Mouse (Mus musculus) spleen, adult 2 months (tissue): ENCODE data around the gene Cdc42ep5. TPM values are rescaled to one million over a fixed set of nuclear protein-coding genes. Genes with fewer than 3 reads are reported as not detected.
A peak's percentile ranks its signal among the peaks of the same experiment; 100 is the strongest.
"Not testable (repeated sequence)": the region's sequence is repeated elsewhere in the genome, so short reads cannot be mapped to it uniquely, and the experiment has no call there.

Source experiments
- DNase-seq, 2 experiments: peaks; one replicate each; pipeline versions ENCODE4 v3.0.0 to v3.0.0-alpha.2; 2012 to 2021; ENCODE audit warnings: low spot score in 2 of 2, low read depth in 1 of 2
- H3K27ac ChIP-seq: fragments of 200-500 bp; 2 replicates; pipeline ENCODE4 v1.5.1; 2012; ENCODE audit warnings: low read length, inconsistent platforms; ENCODE audit not compliant: insufficient read depth
- H3K27me3 ChIP-seq: fragments of 200-500 bp; 2 replicates; pipeline ENCODE4 v1.6.1; 2012; ENCODE audit warnings: mild to moderate bottlenecking, moderate library complexity, low read length, inconsistent platforms; ENCODE audit not compliant: control insufficient read depth, insufficient read depth
- H3K36me3 ChIP-seq: fragments of 200-500 bp; 2 replicates; pipeline ENCODE4 v1.6.1; 2012; ENCODE audit warnings: mild to moderate bottlenecking, low read length, inconsistent platforms; ENCODE audit not compliant: control insufficient read depth, insufficient read depth
- H3K4me1 ChIP-seq: fragments of 200-500 bp; 2 replicates; pipeline ENCODE4 v1.6.1; 2011; ENCODE audit warnings: inconsistent platforms; ENCODE audit not compliant: control insufficient read depth, insufficient read depth, insufficient read length
- H3K4me3 ChIP-seq: fragments of 200-500 bp; 2 replicates; pipeline ENCODE4 v1.5.1; 2011; ENCODE audit warnings: mild to moderate bottlenecking, inconsistent platforms; ENCODE audit not compliant: insufficient read depth, insufficient read length; ENCODE audit errors: extremely low read depth
- CTCF ChIP-seq: fragments of 200-500 bp; IDR thresholded peaks from 2 replicates; pipeline ENCODE4 v1.5.1; 2011; ENCODE audit warnings: mild to moderate bottlenecking, inconsistent platforms; ENCODE audit not compliant: insufficient read depth, insufficient read length, insufficient replicate concordance; ENCODE audit errors: extremely low read depth
- POLR2A ChIP-seq: fragments of 200-500 bp; IDR thresholded peaks from 2 replicates; pipeline ENCODE4 v1.6.1; 2011; ENCODE audit warnings: low read depth, low read length, inconsistent platforms
- WGBS: fragments of 180-500 bp; shearing (Covaris S2); methylation state at CpG from one replicate; pipeline ENCODE4 v1.1.7; 2018; 5-methylcytosine and 5-hydroxymethylcytosine counted together
- polyA plus RNA-seq: library from polyadenylated mRNA; depleted of rRNA; stranded (reverse); fragments of >200 nt; gene quantifications from 2 replicates; pipeline ENCODE4 v1.2.3, GENCODE M21; 2012

The Cdc42ep5 gene
- polyA plus RNA-seq, 1 experiment, result 13.2 TPM

- Histone ChIP-seq H3K4me3 (no peak overlapping the region), H3K27me3 (peaks cover 1% of the 10 kb centered on the region; the same call in 1 of the 2 replicates), H3K4me1 (no peaks in the 10 kb centered on the region), H3K27ac (no peak overlapping the region), H3K36me3 (no peaks in the 10 kb centered on the region)
- no peak for TF ChIP-seq CTCF
- no peak for TF ChIP-seq POLR2A
- no peak for DNase-seq
- WGBS, result 30% methylated on average over 3 of the region's 3 CpGs
Measured at GRCm38 (mm10) chr7:4165286-4165685, 626 bp upstream of the Cdc42ep5 start.

GRCm38 (mm10) chr7:4163571-4164072 lies 1.0 kb downstream of the Cdc42ep5 start:
- Histone ChIP-seq H3K27ac (no peak overlapping the region; the same call in 1 of the 2 replicates), H3K27me3 (peaks cover 1% of the 10 kb centered on the region; the same call in 1 of the 2 replicates), H3K4me3 (peak overlapping the region; percentile 16; the same call in 1 of the 2 replicates), H3K36me3 (no peaks in the 10 kb centered on the region), H3K4me1 (no peaks in the 10 kb centered on the region)
- no peak for TF ChIP-seq CTCF
- no peak for TF ChIP-seq POLR2A
- no peak for DNase-seq
- 9% methylated on average over 11 of the region's 11 CpGs for WGBS

GRCm38 (mm10) chr7:4161596-4161995 lies 3.1 kb downstream of the Cdc42ep5 start:
- not testable (repeated sequence) for H3K36me3 ChIP-seq, H3K27ac ChIP-seq, DNase-seq, H3K27me3 ChIP-seq, H3K4me1 ChIP-seq, H3K4me3 ChIP-seq
- WGBS, result 90% methylated on average over 4 of the region's 4 CpGs

GRCm38 (mm10) chr7:4154976-4155375 lies 9.7 kb downstream of the Cdc42ep5 start:
- Histone ChIP-seq H3K4me1 (peaks cover 4% of the 10 kb centered on the region), H3K27ac (no peak overlapping the region), H3K27me3 (no peaks in the 10 kb centered on the region), H3K4me3 (no peak overlapping the region), H3K36me3 (no peaks in the 10 kb centered on the region)
- TF ChIP-seq CTCF (no peak), POLR2A (no peak)
- 78% methylated on average over 4 of the region's 4 CpGs for WGBS
- no peak for DNase-seq

GRCm38 (mm10) chr7:4154356-4154755 lies 10.3 kb downstream of the Cdc42ep5 start:
- no peaks in the 10 kb centered on the region for H3K36me3 ChIP-seq
- H3K27ac ChIP-seq, result no peak overlapping the region
- no peak overlapping the region for H3K4me3 ChIP-seq
- H3K27me3 ChIP-seq, result no peaks in the 10 kb centered on the region
- DNase-seq, result no peak
- H3K4me1 ChIP-seq, result peaks cover 4% of the 10 kb centered on the region
- 81% methylated on average over 5 of the region's 5 CpGs for WGBS
- TF ChIP-seq POLR2A (no peak), CTCF (no peak)

GRCm38 (mm10) chr7:4151241-4151640 lies 13.4 kb downstream of the Cdc42ep5 start:
- Histone ChIP-seq H3K4me3 (no peak overlapping the region), H3K27me3 (no peaks in the 10 kb centered on the region), H3K36me3 (peaks cover 12% of the 10 kb centered on the region), H3K4me1 (peaks cover 10% of the 10 kb centered on the region), H3K27ac (no peak overlapping the region)
- 23% methylated on average over 22 of the region's 22 CpGs for WGBS
- DNase-seq, result no peak
- no peak for TF ChIP-seq POLR2A
- no peak for TF ChIP-seq CTCF

- H3K27me3 ChIP-seq, result no peaks in the 10 kb centered on the region
- peaks cover 12% of the 10 kb centered on the region for H3K36me3 ChIP-seq
- H3K4me3 ChIP-seq, result peak overlapping the region; percentile 62
- no peak for DNase-seq
- peaks cover 10% of the 10 kb centered on the region for H3K4me1 ChIP-seq
- 5% methylated on average over 14 of the region's 14 CpGs for WGBS
- 0 out of 2 replicates have a peak overlapping the region, but pooled peaks have one; percentile 12 for H3K27ac ChIP-seq
- TF ChIP-seq CTCF, result no peak
- no peak for TF ChIP-seq POLR2A
Measured at GRCm38 (mm10) chr7:4150811-4151221, 13.8 kb downstream of the Cdc42ep5 start.
